Mouse (Mus musculus) small intestine, adult 2 months (tissue): ENCODE results near the gene Aff1.

Experiments used
- CTCF ChIP-seq: fragments of 200-500 bp; IDR thresholded peaks from 2 replicates; pipeline ENCODE4 v1.5.1; 2012; ENCODE audit warnings: low read depth, mild to moderate bottlenecking, control low read depth, inconsistent platforms, low read length, moderate library complexity, mixed read lengths; ENCODE audit not compliant: insufficient replicate concordance, insufficient read length; ENCODE audit errors: extremely low read depth
- POLR2A ChIP-seq: fragments of 200-500 bp; IDR thresholded peaks from 2 replicates; pipeline ENCODE4 v1.6.1; 2012; ENCODE audit warnings: low read depth, mild to moderate bottlenecking, control low read depth, inconsistent platforms, low read length, moderate library complexity

DNA sequence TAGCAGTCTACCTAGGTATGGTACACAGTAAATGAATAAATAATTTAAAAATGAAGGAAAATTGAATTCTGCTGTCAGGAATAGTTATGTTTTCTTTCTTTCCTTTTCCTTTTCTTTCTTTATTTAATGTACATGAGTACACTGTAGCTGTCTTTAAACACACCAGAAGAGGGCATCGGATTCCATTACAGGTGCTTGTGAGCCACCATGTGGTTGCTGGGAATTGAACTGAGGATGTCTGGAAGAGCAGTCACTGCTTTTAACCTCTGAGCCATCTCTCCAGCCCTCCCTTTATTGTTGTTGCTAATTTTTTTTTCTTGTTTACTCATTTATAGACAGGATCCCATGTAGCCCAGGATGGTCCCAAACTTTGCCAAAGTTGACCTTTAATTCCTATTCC is 38.0 kb downstream of the Aff1 start:
- TF ChIP-seq CTCF = no peak
- no peak for TF ChIP-seq POLR2A
